Mouse (Mus musculus) midbrain, embryonic 11.5 days (tissue): Measurements from ENCODE around the gene Ptprn. TPM values are rescaled to one million over a fixed set of nuclear protein-coding genes. Genes with fewer than 3 reads are reported as not detected.

Experiments used
- ATAC-seq: fragments of 200-750 bp; cut with Nextera tagmentation; 2 replicates; pipeline ENCODE4 v1.8.0; 2017; ENCODE audit warnings: moderate TSS enrichment, moderate library complexity; ENCODE audit not compliant: low FRiP score
- DNase-seq: peaks from one replicate; pipeline ENCODE4 v3.0.0; 2015; ENCODE audit warnings: low spot score; ENCODE audit errors: missing footprints
- H3K27ac ChIP-seq: fragments of 300-500 bp; sonication (generic); 2 replicates; pipeline ENCODE4 v1.5.1; 2014; ENCODE audit warnings: low read depth, low read length
- H3K27me3 ChIP-seq: fragments of 300-500 bp; sonication (generic); 2 replicates; pipeline ENCODE4 v1.6.1; 2014; ENCODE audit warnings: mild to moderate bottlenecking, low read length, moderate library complexity, mixed read lengths; ENCODE audit not compliant: control insufficient read depth, insufficient read depth
- H3K36me3 ChIP-seq: fragments of 300-500 bp; sonication (generic); 2 replicates; pipeline ENCODE4 v1.6.1; 2014; ENCODE audit warnings: mild to moderate bottlenecking, low read length, moderate library complexity, mixed read lengths; ENCODE audit not compliant: control insufficient read depth, insufficient read depth
- H3K4me1 ChIP-seq: fragments of 300-500 bp; sonication (generic); 2 replicates; pipeline ENCODE4 v1.6.1; 2014; ENCODE audit warnings: low read length; ENCODE audit not compliant: control insufficient read depth, insufficient read depth
- H3K4me2 ChIP-seq: fragments of 300-500 bp; sonication (generic); 2 replicates; pipeline ENCODE4 v1.6.1; 2014; ENCODE audit warnings: mild to moderate bottlenecking, moderate library complexity
- H3K4me3 ChIP-seq: fragments of 300-500 bp; sonication (generic); 2 replicates; pipeline ENCODE4 v1.5.1; 2014; ENCODE audit warnings: low read depth, low read length
- H3K9ac ChIP-seq: fragments of 300-500 bp; sonication (generic); 2 replicates; pipeline ENCODE4 v1.6.1; 2014; ENCODE audit warnings: low read length
- H3K9me3 ChIP-seq: fragments of 300-500 bp; sonication (generic); 2 replicates; pipeline ENCODE4 v1.6.1; 2016; ENCODE audit warnings: low read length; ENCODE audit not compliant: control insufficient read depth
- WGBS: fragments of 180-500 bp; shearing (Covaris S2); extraction: QIAGEN DNeasy Blood & Tissue Kit; methylation state at CpG from one replicate; pipeline ENCODE4 v1.1.7; 2014; 5-methylcytosine and 5-hydroxymethylcytosine counted together
- polyA plus RNA-seq: library from polyadenylated mRNA; unstranded; fragments of >200 nt; fragmentation: Nextera tagmentation; extraction: Ambion mirVana; gene quantifications from 2 replicates; pipeline ENCODE4 v1.2.1, GENCODE M21; 2014

The Ptprn gene
- polyA plus RNA-seq, 1 experiment from 2014 or later = 4.2 TPM

- peak overlapping the region; percentile 15; the same call in 1 of the 2 replicates for H3K4me2 ChIP-seq
- H3K9me3 ChIP-seq = no peaks in the 10 kb centered on the region
- H3K4me3 ChIP-seq = no peak overlapping the region
- no peak overlapping the region for H3K9ac ChIP-seq
- H3K4me1 ChIP-seq = peaks cover 14% of the 10 kb centered on the region
- peak; percentile 91 for DNase-seq
- WGBS = 5% methylated on average over 7 of the region's 7 CpGs
- no peaks in the 10 kb centered on the region for H3K27me3 ChIP-seq
- no peaks in the 10 kb centered on the region for H3K36me3 ChIP-seq
- ATAC-seq = peak; percentile 96
- H3K27ac ChIP-seq = peak overlapping the region; percentile 25
These were observed 25.1 kb upstream of the Ptprn start for GRCm38 (mm10) chr1:75289376-75289775.

DNA sequence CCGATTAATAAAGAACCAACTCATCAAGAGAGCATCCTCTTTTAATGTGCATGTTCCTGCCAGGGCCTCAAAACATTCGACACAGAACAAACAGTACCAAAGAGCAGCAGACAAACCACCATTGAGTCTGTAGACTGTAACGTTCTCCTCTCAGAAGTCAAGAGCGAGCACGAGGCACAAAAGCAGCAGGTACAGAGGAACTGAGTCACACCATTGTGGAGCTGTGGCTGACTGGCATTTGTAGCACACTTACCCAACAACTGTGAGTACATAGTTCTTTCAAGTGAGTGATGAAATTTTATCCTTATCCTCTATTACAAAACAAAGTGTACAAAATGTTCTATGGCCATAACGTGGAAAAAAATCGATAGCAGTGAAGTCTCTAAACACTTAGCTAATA is 20.6 kb upstream of the Ptprn start:
- Histone ChIP-seq H3K27ac (no peak overlapping the region), H3K4me2 (no peak overlapping the region), H3K36me3 (no peaks in the 10 kb centered on the region), H3K9ac (no peak overlapping the region), H3K4me1 (peaks cover 12% of the 10 kb centered on the region), H3K4me3 (no peak overlapping the region), H3K9me3 (no peaks in the 10 kb centered on the region), H3K27me3 (no peaks in the 10 kb centered on the region)
- ATAC-seq (no peak), DNase-seq (no peak)
- WGBS = 86% methylated on average over 7 of the region's 7 CpGs

- WGBS = 78% methylated on average over 5 of the region's 5 CpGs
- no peak overlapping the region for H3K4me3 ChIP-seq
- no peak for ATAC-seq
These were observed 18.7 kb upstream of the Ptprn start for GRCm38 (mm10) chr1:75283017-75283416.

GRCm38 (mm10) chr1:75278228-75278627 is 13.9 kb upstream of the Ptprn start, which contains the start of gene Resp18:
TSS of gene Resp18 (minus strand) at chr1:75278415.
- H3K27ac ChIP-seq = no peak within 1 kb of the TSS
- H3K4me2 ChIP-seq = peak within 1 kb of the TSS; percentile 37
- no peaks in the 10 kb centered on the region for H3K36me3 ChIP-seq
- peaks cover 12% of the 10 kb centered on the region for H3K27me3 ChIP-seq
- no peaks in the 10 kb centered on the region for H3K9me3 ChIP-seq
- ATAC-seq (no peak), DNase-seq (no peak)
- WGBS = 8% methylated on average over 13 of the region's 13 CpGs
- H3K9ac ChIP-seq = peak within 1 kb of the TSS; percentile 18; the same call in 1 of the 2 replicates
- peak within 1 kb of the TSS; percentile 24 for H3K4me3 ChIP-seq
- H3K4me1 ChIP-seq = no peaks in the 10 kb centered on the region

More at GRCm38 (mm10) chr1:75283017-75283416, 18.7 kb upstream of the Ptprn start:
- no peak overlapping the region for H3K9ac ChIP-seq
- no peaks in the 10 kb centered on the region for H3K4me1 ChIP-seq
- H3K27me3 ChIP-seq = peaks cover 4% of the 10 kb centered on the region
- H3K9me3 ChIP-seq = no peaks in the 10 kb centered on the region
- no peak for DNase-seq
- H3K27ac ChIP-seq = no peak overlapping the region
- H3K4me2 ChIP-seq = no peak overlapping the region
- no peaks in the 10 kb centered on the region for H3K36me3 ChIP-seq

- ATAC-seq (no peak; the same call in 1 of the 2 replicates), DNase-seq (peak; percentile 93)
- Histone ChIP-seq H3K36me3 (no peaks in the 10 kb centered on the region), H3K27ac (no peak overlapping the region), H3K9me3 (no peaks in the 10 kb centered on the region), H3K4me3 (peak overlapping the region; percentile 24), H3K9ac (peak overlapping the region; percentile 18; the same call in 1 of the 2 replicates), H3K4me2 (peak overlapping the region; percentile 37), H3K27me3 (peaks cover 12% of the 10 kb centered on the region), H3K4me1 (no peaks in the 10 kb centered on the region)
- 4% methylated on average over 23 of the region's 23 CpGs for WGBS
These were observed 13.2 kb upstream of the Ptprn start for GRCm38 (mm10) chr1:75277195-75278188.

DNA sequence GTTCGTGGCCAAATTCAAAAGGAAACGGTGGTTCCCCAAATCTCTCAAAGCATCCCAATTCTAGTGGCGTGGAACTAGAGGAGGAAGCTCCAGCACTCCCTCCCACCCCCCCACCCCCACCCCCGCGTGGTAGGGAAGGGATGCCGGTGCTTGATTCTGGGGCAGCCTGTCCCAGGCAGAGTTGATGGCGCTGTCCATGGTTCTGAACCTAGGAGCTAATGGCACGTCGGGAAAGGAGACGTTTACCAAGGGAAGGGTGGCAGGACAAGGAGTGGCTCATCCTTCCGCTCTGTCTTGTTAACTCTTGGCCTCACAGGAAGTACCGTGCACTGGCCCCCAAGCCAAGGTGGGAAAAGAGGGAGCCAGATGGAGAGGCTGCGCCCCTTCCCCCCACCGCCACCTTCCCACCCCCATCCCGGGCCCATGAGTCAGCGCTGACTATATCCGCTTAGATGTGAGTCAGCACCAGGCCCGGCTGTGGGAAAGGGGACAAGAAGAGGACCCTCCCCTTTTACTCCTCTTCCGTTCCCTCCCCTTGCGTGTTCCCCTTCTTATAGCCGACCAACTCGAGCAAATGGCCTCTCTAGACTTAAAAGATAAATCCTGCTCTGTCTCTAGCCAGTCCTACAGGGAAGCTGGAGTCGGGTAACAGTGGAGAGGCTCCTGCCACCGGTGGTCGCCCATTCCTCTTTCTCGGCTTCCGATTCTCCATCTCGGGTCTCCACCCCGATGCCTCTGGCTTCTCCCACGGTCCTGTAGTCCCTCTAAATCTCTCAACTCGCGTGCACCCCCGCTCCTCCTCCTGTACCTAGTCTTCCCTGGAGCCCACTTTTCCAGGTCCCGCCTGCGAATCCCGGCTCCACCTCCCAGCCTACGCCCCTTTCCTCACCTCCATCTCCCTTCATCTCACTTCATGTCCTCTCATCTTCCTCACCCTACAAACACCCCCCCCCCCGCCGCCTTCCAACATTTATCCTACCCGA is 1.0 kb downstream of the Ptprn start:
- DNase-seq (peak; percentile 93), ATAC-seq (peak; percentile 59)
- peak overlapping the region; percentile 67 for H3K4me2 ChIP-seq
- H3K9ac ChIP-seq = peak overlapping the region; percentile 52
- no peaks in the 10 kb centered on the region for H3K4me1 ChIP-seq
- peak overlapping the region; percentile 42 for H3K4me3 ChIP-seq
- no peak overlapping the region for H3K27ac ChIP-seq
- H3K27me3 ChIP-seq = peaks cover 26% of the 10 kb centered on the region
- H3K9me3 ChIP-seq = no peaks in the 10 kb centered on the region
- WGBS = 1% methylated on average over 40 of the region's 40 CpGs
- no peaks in the 10 kb centered on the region for H3K36me3 ChIP-seq

GRCm38 (mm10) chr1:75261278-75261677 is 3.0 kb downstream of the Ptprn start:
- Histone ChIP-seq H3K27ac (no peak overlapping the region), H3K4me1 (no peaks in the 10 kb centered on the region), H3K9me3 (no peaks in the 10 kb centered on the region), H3K4me3 (no peak overlapping the region), H3K27me3 (peaks cover 26% of the 10 kb centered on the region), H3K36me3 (no peaks in the 10 kb centered on the region), H3K4me2 (no peak overlapping the region), H3K9ac (no peak overlapping the region)
- DNase-seq (no peak), ATAC-seq (no peak)

GRCm38 (mm10) chr1:75255516-75256046 is 8.7 kb downstream of the Ptprn start:
- Histone ChIP-seq H3K27ac (no peak overlapping the region), H3K36me3 (no peaks in the 10 kb centered on the region), H3K9ac (no peak overlapping the region), H3K4me2 (no peak overlapping the region), H3K4me1 (no peaks in the 10 kb centered on the region), H3K9me3 (no peaks in the 10 kb centered on the region), H3K4me3 (no peak overlapping the region), H3K27me3 (no peaks in the 10 kb centered on the region; the same call in 1 of the 2 replicates)
- 75% methylated on average over 10 of the region's 10 CpGs for WGBS
- ATAC-seq (no peak), DNase-seq (peak; percentile 4)
